Mouse (Mus musculus): ENCODE measurements around the gene Chd2. TPM values are rescaled to one million over a fixed set of nuclear protein-coding genes. Genes with fewer than 3 reads are reported as not detected.

The Chd2 gene
- total RNA-seq, 2 experiments from 2014 or later: 29.8 to 39.6 TPM

- DNase-seq (ENCODE audit: low spot score): no peak
Observed at GRCm38 (mm10) chr7:73452187-73452808, 89.3 kb downstream of the Chd2 start.

GRCm38 (mm10) chr7:73451594-73451993 lies 90.0 kb downstream of the Chd2 start:
- DNase-seq (ENCODE audit: low spot score): no peak

- no peak for DNase-seq (ENCODE audit: low spot score)
Observed at GRCm38 (mm10) chr7:73442246-73442645, 99.4 kb downstream of the Chd2 start.

- no peak for DNase-seq (ENCODE audit: low spot score)
Observed at GRCm38 (mm10) chr7:73441802-73442201, 99.8 kb downstream of the Chd2 start.

- DNase-seq (ENCODE audit: low spot score): no peak
Observed at GRCm38 (mm10) chr7:73435685-73436084, 105.9 kb downstream of the Chd2 start.

- DNase-seq (ENCODE audit: low spot score): no peak
Observed at GRCm38 (mm10) chr7:73434336-73434677, 107.3 kb downstream of the Chd2 start.

- DNase-seq (ENCODE audit: low spot score): no peak
Observed at GRCm38 (mm10) chr7:73433637-73434335, 107.8 kb downstream of the Chd2 start.

GRCm38 (mm10) chr7:73428525-73428924 lies 113.1 kb downstream of the Chd2 start:
- no peak for DNase-seq (ENCODE audit: low spot score)

- no peak for DNase-seq (ENCODE audit: low spot score)
Observed at GRCm38 (mm10) chr7:73427794-73428193, 113.8 kb downstream of the Chd2 start.

GRCm38 (mm10) chr7:73426752-73427386 lies 114.8 kb downstream of the Chd2 start:
- DNase-seq (ENCODE audit: low spot score): no peak

GRCm38 (mm10) chr7:73426235-73426634 lies 115.4 kb downstream of the Chd2 start:
- no peak for DNase-seq (ENCODE audit: low spot score)

- DNase-seq (ENCODE audit: low spot score): no peak
Observed at GRCm38 (mm10) chr7:73425451-73425850, 116.2 kb downstream of the Chd2 start.

GRCm38 (mm10) chr7:73424705-73425104 lies 116.9 kb downstream of the Chd2 start:
- no peak for DNase-seq (ENCODE audit: low spot score)

- DNase-seq (ENCODE audit: low spot score): no peak
Observed at GRCm38 (mm10) chr7:73424243-73424642, 117.4 kb downstream of the Chd2 start.

- peak; percentile 75 for DNase-seq (ENCODE audit: low spot score)
Observed at GRCm38 (mm10) chr7:73423236-73423635, 118.4 kb downstream of the Chd2 start.

GRCm38 (mm10) chr7:73422223-73423113 lies 119.2 kb downstream of the Chd2 start:
- DNase-seq (ENCODE audit: low spot score): peak; percentile 86

GRCm38 (mm10) chr7:73421278-73422015 lies 120.2 kb downstream of the Chd2 start:
- no peak for DNase-seq (ENCODE audit: low spot score)

- DNase-seq (ENCODE audit: low spot score): no peak
Observed at GRCm38 (mm10) chr7:73420827-73421226, 120.8 kb downstream of the Chd2 start.

- DNase-seq (ENCODE audit: low spot score): no peak
Observed at GRCm38 (mm10) chr7:73419375-73419774, 122.3 kb downstream of the Chd2 start.

GRCm38 (mm10) chr7:73414192-73414591 lies 127.4 kb downstream of the Chd2 start:
- DNase-seq (ENCODE audit: low spot score): no peak

GRCm38 (mm10) chr7:73412419-73412818 lies 129.2 kb downstream of the Chd2 start:
- DNase-seq (ENCODE audit: low spot score): no peak
